10 mouse cellular contexts compared by ENCODE assay signal in genomic region chr4:53738956-53739616, GRCm38 (mm10). TPM values are rescaled to one million over a fixed set of nuclear protein-coding genes. Genes with fewer than 3 reads are reported as not detected.
DNase-seq lines count a peak whose midpoint lies in the region; ATAC-seq lines count a peak whose summit lies in the region.
"Had no signal": no experiment of that assay in that cellular context is flagged by ENCODE, and none has a peak within 500 bp of the region (broad histone marks: within the 10 kb centered on the region; RNA-seq: fewer than 3 reads in every experiment).

No protein-coding gene starts in this region.

- no peak overlapping the region for H3K4me3 ChIP-seq in hindbrain, embryonic 15.5 days
- H3K4me3 ChIP-seq in neural tube, embryonic 12.5 days = no peak overlapping the region
- H3K4me3 ChIP-seq: heart, embryonic 13.5 days had no signal

- H3K36me3 ChIP-seq in hindbrain, embryonic 15.5 days = peaks cover 40% of the 10 kb centered on the region
- peaks cover 42% of the 10 kb centered on the region for H3K36me3 ChIP-seq in neural tube, embryonic 12.5 days

- intact Hi-C loops in left cerebral cortex, postnatal 25 days (cut with DNase I) = loop anchor here (1.0 to 5.0 kb wide), 2 partner anchors 106 to 178 kb away; no protein-coding TSS in a partner anchor

- no peaks in the 10 kb centered on the region for H3K27me3 ChIP-seq in hindbrain, embryonic 15.5 days
- H3K27me3 ChIP-seq in neural tube, embryonic 12.5 days (replicated peaks) = no peaks in the 10 kb centered on the region
- H3K27me3 ChIP-seq: heart, embryonic 13.5 days had no signal

- H3K27ac ChIP-seq in hindbrain, embryonic 15.5 days (replicated peaks) = no peak overlapping the region
- no peak overlapping the region for H3K27ac ChIP-seq in neural tube, embryonic 12.5 days
- H3K27ac ChIP-seq: heart, embryonic 13.5 days had no signal

- no peaks in the 10 kb centered on the region for H3K4me1 ChIP-seq in hindbrain, embryonic 15.5 days (replicated peaks)
- H3K4me1 ChIP-seq in neural tube, embryonic 12.5 days = no peaks in the 10 kb centered on the region
- H3K4me1 ChIP-seq: heart, embryonic 13.5 days had no signal

- DNase-seq in adrenal gland, adult 18-20 months (ENCODE audit: low spot score in 2 of 2) = peak; percentile 25 to 31
- no peak for DNase-seq in adrenal gland, adult 8-10 months
- peak; percentile 42 for DNase-seq in ovary, postnatal 14 days (ENCODE audit: low spot score)
- no peak for DNase-seq in ovary, postnatal 36 days (ENCODE audit: low spot score)
- DNase-seq in cerebellum, adult 9-11 months = peak; percentile 13
- peak; percentile 54 to 76 for DNase-seq in left cerebral cortex, postnatal 25 days (ENCODE audit: low spot score in 2 of 2)

- no peaks in the 10 kb centered on the region for H3K9me3 ChIP-seq in hindbrain, embryonic 15.5 days
- H3K9me3 ChIP-seq in neural tube, embryonic 12.5 days = no peaks in the 10 kb centered on the region
- H3K9me3 ChIP-seq: heart, embryonic 13.5 days had no signal

- H3K9ac ChIP-seq in hindbrain, embryonic 15.5 days = no peak overlapping the region
- H3K9ac ChIP-seq in neural tube, embryonic 12.5 days = no peak overlapping the region
- H3K9ac ChIP-seq: heart, embryonic 13.5 days had no signal

- H3K4me2 ChIP-seq in hindbrain, embryonic 15.5 days = no peak overlapping the region
- no peak overlapping the region for H3K4me2 ChIP-seq in neural tube, embryonic 12.5 days (replicated peaks)
- H3K4me2 ChIP-seq: heart, embryonic 13.5 days had no signal

- 41% methylated on average over 6 of the region's 6 CpGs for WGBS in hindbrain, embryonic 15.5 days
- WGBS in neural tube, embryonic 12.5 days = 47% methylated on average over 6 of the region's 6 CpGs

- peak; percentile 68; the same call in 1 of the 2 replicates for ATAC-seq in hindbrain, embryonic 15.5 days (ENCODE audit: low FRiP score, low read depth)
- ATAC-seq in neural tube, embryonic 12.5 days (ENCODE audit: low FRiP score, low read depth) = peak; percentile 44; the same call in 1 of the 2 replicates

RNA-seq across cellular contexts. Expression of gene Fktn, which starts 25.3 kb away (rescaled TPM):
- 10 to 100 TPM; 13.7 to 14.2 TPM for total RNA-seq in adrenal gland, adult 18-20 months (2021)
- total RNA-seq in adrenal gland, adult 8-10 months (2022) = 10 to 100 TPM; 15.6 to 19.6 (median 17.4) TPM
- polyA plus RNA-seq in hindbrain, embryonic 15.5 days (2015; fragmentation: Nextera tagmentation; extraction: Ambion mirVana) = 22.8 and 26.7 TPM in 2 replicates
- total RNA-seq in left cerebral cortex, postnatal 25 days (2021) = 10 to 100 TPM; 29.0 to 31.8 TPM
- 21.4 and 22.2 TPM in 2 replicates for polyA plus RNA-seq in neural tube, embryonic 12.5 days (2016; fragmentation: Nextera tagmentation; extraction: Ambion mirVana)

RNA-seq across cellular contexts. Expression of gene Tal2, which starts 40.4 kb away (rescaled TPM):
- total RNA-seq in adrenal gland, adult 18-20 months (2021) = not detected
- under 1 TPM; 0.09 to 0.16 (median 0.11) TPM for total RNA-seq in adrenal gland, adult 8-10 months (2022)
- 0.80 and 5.5 TPM in 2 replicates for polyA plus RNA-seq in hindbrain, embryonic 15.5 days (2015; fragmentation: Nextera tagmentation; extraction: Ambion mirVana)
- not detected for total RNA-seq in left cerebral cortex, postnatal 25 days (2021)
- 0.13 and 0.27 TPM in 2 replicates for polyA plus RNA-seq in neural tube, embryonic 12.5 days (2016; fragmentation: Nextera tagmentation; extraction: Ambion mirVana)
- polyA plus RNA-seq: heart, embryonic 13.5 days; small intestine, adult 2 months had no signal

Comparison
In these comparisons a context has a peak if more than half of its experiments do, and no peak if none do; other contexts are left out.
1. DNase-seq: peak in adrenal gland, adult 18-20 months (2 of 2), ovary, postnatal 14 days (single experiment), cerebellum, adult 9-11 months (single experiment) and left cerebral cortex, postnatal 25 days (2 of 2); none in adrenal gland, adult 8-10 months (single experiment) and ovary, postnatal 36 days (single experiment).